Mouse (Mus musculus) G1E-ER4 (cell line): ENCODE data around the gene Olfr1512. TPM values are rescaled to one million over a fixed set of nuclear protein-coding genes. Genes with fewer than 3 reads are reported as not detected.

ENCODE experiments used
- GATA1 ChIP-seq: IDR thresholded peaks from one replicate; pipeline ENCODE4 v1.8.0; 2012; ENCODE audit warnings: low read length, inconsistent platforms
- polyA plus RNA-seq: library from polyadenylated mRNA; stranded (reverse); fragments of >175 nt; gene quantifications from 2 replicates; pipeline ENCODE4 v1.2.3, GENCODE M21; 2012

Gene Olfr1512
- not detected in 2 replicates for polyA plus RNA-seq

GRCm38 (mm10) chr14:52379068-52379467 is at the start of gene Olfr1512:
Olfr1512 (minus strand) TSS chr14:52379168.
- no peak for TF ChIP-seq GATA1

- TF ChIP-seq GATA1: no peak
These were observed 48.7 kb upstream of the Olfr1512 start for GRCm38 (mm10) chr14:52427686-52428085.

GRCm38 (mm10) chr14:52414273-52414672 is 35.3 kb upstream of the Olfr1512 start, which contains the start of gene Olfr1510:
Olfr1510 (minus strand) TSS chr14:52414373.
- no peak for TF ChIP-seq GATA1

- no peak for TF ChIP-seq GATA1
These were observed 18.3 kb upstream of the Olfr1512 start, which contains the start of gene Olfr1511 for GRCm38 (mm10) chr14:52397279-52397678. Olfr1511 (minus strand) TSS chr14:52397379.

GRCm38 (mm10) chr14:52368741-52369140 is 10.2 kb downstream of the Olfr1512 start:
- TF ChIP-seq GATA1: no peak

- no peak for TF ChIP-seq GATA1
These were observed 22.7 kb downstream of the Olfr1512 start, which contains the start of gene Olfr1513 for GRCm38 (mm10) chr14:52356308-52356707. Olfr1513 (minus strand) TSS chr14:52356408.

- no peak for TF ChIP-seq GATA1
These were observed 39.5 kb downstream of the Olfr1512 start for GRCm38 (mm10) chr14:52339512-52339852.

GRCm38 (mm10) chr14:52338751-52339511 is 40.0 kb downstream of the Olfr1512 start:
- TF ChIP-seq GATA1: no peak

- no peak for TF ChIP-seq GATA1
These were observed 46.8 kb downstream of the Olfr1512 start for GRCm38 (mm10) chr14:52332171-52332570.

- TF ChIP-seq GATA1: no peak
These were observed 47.8 kb downstream of the Olfr1512 start for GRCm38 (mm10) chr14:52331069-52331750.

- no peak for TF ChIP-seq GATA1
These were observed 50.8 kb downstream of the Olfr1512 start, which contains the start of gene Sall2 for GRCm38 (mm10) chr14:52327910-52328812. Sall2 (minus strand) TSS chr14:52328762.

GRCm38 (mm10) chr14:52327375-52327901 is 51.5 kb downstream of the Olfr1512 start:
- no peak for TF ChIP-seq GATA1

GRCm38 (mm10) chr14:52325890-52326289 is 53.1 kb downstream of the Olfr1512 start:
- TF ChIP-seq GATA1: no peak

Other genes with a start within 250 kb of the Olfr1512 start
- gene Supt16, start 181.8 kb downstream of the Olfr1512 start, polyA plus RNA-seq: 28.6 and 37.7 TPM in 2 replicates
- 15.3 and 19.5 TPM in 2 replicates for gene Chd8, start 121.4 kb downstream of the Olfr1512 start, polyA plus RNA-seq
- gene Tox4, start 100.0 kb downstream of the Olfr1512 start, polyA plus RNA-seq: 40.4 and 52.5 TPM in 2 replicates
- 0.36 and 0.48 TPM in 2 replicates for gene Rab2b, start 99.6 kb downstream of the Olfr1512 start, polyA plus RNA-seq
- gene Mettl3, start 74.0 kb downstream of the Olfr1512 start, polyA plus RNA-seq: 10.4 and 13.1 TPM in 2 replicates
- gene Sall2, start 50.4 kb downstream of the Olfr1512 start, polyA plus RNA-seq: 13.7 and 15.2 TPM in 2 replicates
- gene Olfr1513, start 22.8 kb downstream of the Olfr1512 start, polyA plus RNA-seq: not detected in 2 replicates
- not detected in 2 replicates for gene Olfr1511, start 18.2 kb upstream of the Olfr1512 start, polyA plus RNA-seq
- gene Olfr1510, start 35.2 kb upstream of the Olfr1512 start, polyA plus RNA-seq: not detected in 2 replicates
- not detected in 2 replicates for gene Olfr1509, start 63.8 kb upstream of the Olfr1512 start, polyA plus RNA-seq
- gene Olfr1508, start 88.3 kb upstream of the Olfr1512 start, polyA plus RNA-seq: not detected in 2 replicates
- gene Olfr1507, start 116.6 kb upstream of the Olfr1512 start, polyA plus RNA-seq: not detected in 2 replicates